Mouse (Mus musculus) megakaryocyte progenitor cell, adult 5-6 weeks (primary cell): ENCODE data around the gene Cdca8. TPM values are rescaled to one million over a fixed set of nuclear protein-coding genes. Genes with fewer than 3 reads are reported as not detected.
"Not testable (repeated sequence)": the region's sequence is repeated elsewhere in the genome, so short reads cannot be mapped to it uniquely, and the experiment has no call there.

Experiments
- ATAC-seq: replicated peaks from 2 replicates; pipeline ENCODE4 v1.8.0; 2016; ENCODE audit warnings: mild to moderate bottlenecking, moderate TSS enrichment, inconsistent platforms; ENCODE audit not compliant: poor library complexity
- total RNA-seq, 2 experiments: library from RNA; stranded (forward) in 1 of 2; stranded (reverse) in 1 of 2; fragments of 157-497, 149-512 nt in 1 of 2; fragments of 200-1000 nt in 1 of 2; gene quantifications; 2 replicates each; pipeline versions ENCODE4 v1.2.3 to v1.2.4; 2015 to 2017

Gene Cdca8
- total RNA-seq (2015), result 115 and 125 TPM in 2 replicates
- total RNA-seq (2017), result 121 and 137 TPM in 2 replicates

- not testable (repeated sequence) for ATAC-seq
Observed at GRCm38 (mm10) chr4:124939211-124939610, at the start of gene Cdca8. Cdca8 (minus strand) TSS chr4:124939311.

DNA sequence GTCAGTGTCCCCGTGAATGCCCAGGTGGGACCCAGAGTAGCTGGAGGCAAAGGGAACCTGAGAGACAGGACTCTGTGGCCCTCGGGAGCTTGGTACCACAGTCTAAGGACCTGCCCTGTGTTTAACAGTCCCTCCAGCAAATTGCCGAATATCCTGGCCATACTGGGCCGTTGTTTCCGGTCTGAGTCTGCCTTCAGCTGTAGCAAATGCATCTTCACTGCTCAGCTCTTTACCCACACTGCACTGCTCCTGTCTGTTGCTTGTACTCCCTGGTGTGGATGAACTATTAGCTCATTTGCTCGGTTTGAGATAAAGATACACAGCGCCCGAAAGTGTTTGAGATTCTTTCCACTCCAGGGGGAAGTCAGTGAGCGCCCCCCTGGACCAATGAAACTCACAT, 49.3 kb upstream of the Cdca8 start:
- ATAC-seq, result no peak

- ATAC-seq, result no peak
Observed at GRCm38 (mm10) chr4:124987711-124988097, 48.6 kb upstream of the Cdca8 start.

DNA sequence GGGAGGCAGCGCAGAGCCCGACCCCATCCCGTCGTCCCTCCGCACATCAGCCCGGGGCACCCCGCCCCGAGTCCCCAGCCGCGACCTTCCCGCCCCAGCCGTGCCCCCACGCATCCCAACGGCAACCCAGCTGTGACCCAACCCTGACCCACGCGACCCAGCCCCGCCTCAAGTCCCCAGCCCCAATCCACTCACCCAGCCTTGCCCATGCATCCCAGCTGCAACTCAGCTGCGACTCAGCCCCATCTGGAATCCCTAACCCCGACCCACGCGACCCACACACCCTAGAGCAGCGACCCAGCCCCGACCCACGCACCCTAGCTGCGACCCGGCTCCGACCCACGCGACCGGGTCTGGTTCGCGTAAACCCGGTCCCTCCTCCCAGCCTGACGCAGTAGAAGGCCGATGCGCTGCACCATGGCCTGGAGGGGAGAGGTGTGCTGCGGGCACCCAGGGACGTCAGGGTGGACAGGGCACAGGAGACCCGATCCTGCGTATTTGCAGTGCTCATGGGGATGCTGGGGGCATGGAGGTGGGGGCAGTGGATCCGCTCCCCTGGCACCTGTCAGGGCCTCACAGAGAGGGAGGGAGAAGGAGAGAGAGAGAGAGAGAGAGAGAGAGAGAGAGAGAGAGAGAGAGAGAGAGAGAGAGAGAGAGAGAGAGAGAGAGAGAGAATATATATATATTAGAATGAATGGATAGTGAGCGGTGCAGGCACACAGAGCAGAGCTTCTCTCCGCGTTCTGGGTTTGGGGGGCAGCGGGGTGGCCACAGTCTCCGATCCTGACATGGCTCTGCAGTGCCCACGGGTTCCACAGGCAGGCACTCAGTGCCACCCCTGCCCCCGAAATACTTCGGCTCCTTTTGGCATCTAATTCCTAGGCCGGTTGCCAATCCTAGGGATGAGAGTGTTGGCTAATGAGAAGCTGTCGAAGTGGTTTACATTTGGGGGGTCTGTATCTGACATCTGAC, 47.9 kb upstream of the Cdca8 start:
- ATAC-seq, result no peak

- ATAC-seq, result no peak
Observed at GRCm38 (mm10) chr4:124985671-124986602, 46.8 kb upstream of the Cdca8 start, which contains the start of gene Rspo1. Rspo1 (plus strand) TSS chr4:124986430.

DNA sequence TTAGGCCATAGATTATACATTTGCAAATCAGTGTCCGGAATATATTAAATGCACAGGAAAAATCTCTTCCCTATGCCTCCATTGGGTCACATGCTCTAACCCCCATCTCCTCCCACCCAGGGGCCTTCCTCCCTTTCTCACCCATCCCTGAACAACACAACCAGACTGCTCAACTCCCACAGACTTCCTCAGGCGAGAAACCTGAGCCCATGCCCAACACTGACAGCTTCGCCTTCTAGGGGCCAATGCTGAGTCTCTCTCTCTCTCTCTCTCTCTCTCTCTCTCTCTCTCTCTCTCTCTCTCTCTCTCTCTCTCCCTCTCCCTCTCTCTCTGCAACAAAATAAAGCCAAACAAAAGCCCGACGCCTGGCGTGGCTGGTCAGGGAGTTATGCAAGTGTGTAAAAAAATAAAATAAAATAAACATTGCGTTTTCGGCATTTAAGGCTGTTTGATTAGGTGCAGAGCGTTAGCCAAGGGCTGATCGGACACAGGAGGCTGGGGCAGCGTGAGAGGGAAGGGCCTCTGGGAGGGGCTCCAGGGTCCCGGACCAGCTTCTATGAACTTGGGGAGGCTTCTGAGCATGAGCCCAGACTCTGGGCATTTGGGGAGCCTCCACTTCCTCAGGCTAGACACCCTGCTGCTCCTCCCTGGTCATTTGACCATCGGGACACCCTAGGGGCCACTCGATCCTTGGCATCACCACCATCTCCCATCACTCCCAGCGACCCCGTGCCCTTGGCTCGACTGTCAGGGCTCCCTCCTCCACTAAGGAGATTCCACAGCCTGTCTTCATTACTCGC, 46.0 kb upstream of the Cdca8 start:
- ATAC-seq, result no peak

DNA sequence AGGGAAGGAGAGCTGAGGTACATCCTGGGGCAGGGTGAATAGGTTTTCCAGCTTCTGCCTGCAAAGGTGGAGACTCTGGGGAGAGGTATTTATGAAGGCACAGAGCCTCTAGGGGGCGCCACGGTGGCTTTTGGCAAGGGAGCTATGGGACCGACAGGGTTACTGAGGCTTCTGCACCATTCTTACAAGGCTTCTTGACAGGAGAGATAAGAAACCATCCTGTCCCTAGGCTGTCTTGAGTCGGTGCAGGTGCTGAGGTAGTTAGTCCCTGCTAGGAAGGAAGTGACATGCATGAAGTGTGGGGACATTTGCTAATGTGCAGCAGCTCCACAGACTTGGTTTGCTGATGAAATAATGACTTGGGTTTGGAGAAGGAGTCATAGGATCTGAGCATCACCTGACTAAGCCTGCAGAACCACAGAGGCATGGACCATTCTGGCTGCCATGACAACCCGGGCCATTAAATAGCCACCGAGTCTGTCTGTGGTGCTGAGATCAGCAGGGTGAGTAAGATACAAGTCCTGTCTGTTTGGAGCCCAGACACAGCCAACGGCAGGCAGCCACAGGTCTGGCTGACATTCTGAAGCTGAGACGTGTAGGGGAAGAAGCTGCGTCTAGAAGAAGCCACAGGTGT, 44.9 kb upstream of the Cdca8 start:
- peak; percentile 76 for ATAC-seq

GRCm38 (mm10) chr4:124978201-124978600, 39.1 kb upstream of the Cdca8 start:
- ATAC-seq, result no peak

- ATAC-seq, result no peak
Observed at GRCm38 (mm10) chr4:124973296-124973695, 34.2 kb upstream of the Cdca8 start.

DNA sequence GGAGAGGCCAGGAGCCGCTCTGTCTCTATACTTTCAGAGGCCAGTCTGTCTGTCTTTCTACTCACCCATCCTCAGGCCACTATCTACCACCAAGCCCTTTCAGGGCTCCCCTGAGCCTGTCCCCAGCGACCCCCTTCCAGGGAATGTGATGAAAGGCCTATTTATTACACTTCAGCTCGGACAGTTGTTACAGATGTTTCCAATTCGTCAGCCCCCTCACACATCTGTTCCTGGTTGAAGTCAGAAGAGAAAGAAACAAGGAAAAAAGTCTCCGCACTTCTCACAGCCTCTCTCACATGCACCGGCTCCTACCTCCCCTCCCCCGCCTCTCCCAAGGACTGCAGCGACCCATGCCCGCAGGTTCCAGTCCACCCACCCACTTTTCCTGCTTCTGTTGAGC, 33.2 kb upstream of the Cdca8 start:
- ATAC-seq, result no peak

DNA sequence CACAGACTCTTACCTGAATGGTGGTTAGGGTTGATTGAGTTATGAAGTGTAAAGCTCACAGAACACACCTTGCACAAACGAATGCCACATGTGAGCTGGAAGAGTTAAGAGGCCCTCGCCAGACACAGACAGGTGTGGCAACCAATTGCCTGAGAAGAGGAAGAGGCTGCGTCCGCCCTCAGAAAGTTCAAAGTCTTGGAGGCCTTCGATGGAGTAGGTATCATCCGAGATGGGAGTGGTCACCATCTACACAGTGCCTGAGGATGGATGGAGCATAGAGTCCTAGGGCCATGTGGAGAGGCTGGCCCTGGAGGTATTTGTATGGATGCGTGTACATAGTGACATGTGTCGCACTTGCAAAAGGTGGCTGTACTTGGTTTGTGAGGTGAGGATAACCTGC, 32.0 kb upstream of the Cdca8 start:
- no peak for ATAC-seq

- ATAC-seq, result no peak
Observed at GRCm38 (mm10) chr4:124970677-124971076, 31.6 kb upstream of the Cdca8 start.

- ATAC-seq, result no peak
Observed at GRCm38 (mm10) chr4:124970194-124970593, 31.1 kb upstream of the Cdca8 start.

DNA sequence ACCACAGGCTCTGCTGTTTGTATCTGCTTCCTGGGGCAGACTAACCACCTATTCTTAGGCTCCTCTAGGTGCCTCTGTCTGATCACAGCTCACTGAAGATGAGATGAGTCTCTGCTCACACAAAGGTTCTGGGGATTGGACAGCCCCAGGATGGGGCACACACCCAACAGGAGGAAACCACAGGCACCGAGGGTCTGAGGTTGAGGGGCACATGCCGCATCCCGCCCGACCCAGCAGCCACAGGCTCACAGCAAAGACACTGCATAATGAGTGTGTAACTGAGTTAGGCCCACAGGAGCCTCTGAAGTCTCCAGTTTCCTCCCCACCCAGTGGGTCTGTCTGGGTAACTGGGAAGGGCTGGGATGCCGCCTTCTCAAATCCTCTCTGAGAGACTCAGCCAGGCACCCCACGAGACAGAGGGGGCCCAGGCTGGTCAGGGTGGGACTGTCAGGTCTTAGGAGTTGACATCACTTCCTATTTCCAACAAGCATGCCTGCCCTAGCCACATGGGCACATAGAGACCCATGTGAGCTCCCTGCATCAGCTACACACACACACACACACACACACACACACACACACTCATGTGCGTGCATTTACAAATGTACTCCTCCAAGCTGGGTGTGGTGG, 30.2 kb upstream of the Cdca8 start:
- ATAC-seq, result peak; percentile 68

DNA sequence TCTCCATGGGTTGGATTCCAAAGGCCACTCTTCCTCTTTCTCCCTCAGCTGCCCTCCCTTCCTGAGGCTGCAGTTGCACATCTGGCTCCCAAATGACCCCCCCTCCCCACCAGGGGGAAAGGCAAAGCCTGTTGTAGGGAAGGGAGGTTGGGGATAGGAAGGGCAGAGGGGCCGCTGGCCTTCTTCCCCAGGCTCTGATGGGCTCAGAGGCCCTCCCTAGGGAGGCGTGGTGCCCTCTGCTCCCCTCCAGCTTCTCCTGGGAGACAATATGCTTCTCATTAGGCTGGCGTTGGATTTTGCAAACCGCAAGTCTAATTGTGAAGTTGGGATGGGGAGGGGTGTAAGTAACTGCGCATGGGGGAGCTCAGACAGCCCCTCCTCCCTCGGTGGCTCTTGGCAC, 29.6 kb upstream of the Cdca8 start:
- peak; percentile 23; the same call in 1 of the 2 replicates for ATAC-seq

DNA sequence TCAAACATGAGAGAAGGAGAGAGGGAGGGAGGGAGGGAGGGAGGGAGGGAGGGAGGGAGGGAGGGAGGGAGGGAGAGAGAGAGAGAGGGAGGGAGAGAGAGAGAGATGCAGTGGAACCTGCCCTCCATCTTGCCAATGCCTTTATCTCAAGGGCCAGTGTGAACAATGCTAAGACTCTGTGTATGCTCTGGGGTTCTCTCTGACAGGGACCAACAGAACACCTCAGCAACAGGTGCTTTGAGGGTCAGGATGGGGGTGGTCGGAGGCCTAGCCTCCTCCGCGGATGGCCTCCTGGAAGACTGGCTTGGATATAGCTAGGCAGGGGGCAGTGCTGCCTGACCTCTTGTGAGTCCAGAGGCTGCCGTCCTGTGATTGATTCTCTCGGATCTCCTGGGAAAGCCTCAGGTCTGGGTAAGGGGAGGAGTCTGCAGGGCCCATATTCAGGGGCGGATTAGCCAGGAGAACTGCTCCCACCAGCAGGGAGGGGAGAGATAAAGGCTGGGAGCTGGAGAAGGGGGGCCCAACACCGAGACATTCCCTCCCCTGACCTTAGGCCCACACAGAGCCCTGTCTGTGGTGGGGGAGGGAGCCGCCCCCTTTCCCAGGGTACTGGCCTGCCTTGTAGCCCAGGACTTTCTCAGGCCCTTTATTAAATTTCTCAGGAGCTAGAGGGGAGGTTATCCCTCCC, 25.9 kb upstream of the Cdca8 start:
- no peak for ATAC-seq

DNA sequence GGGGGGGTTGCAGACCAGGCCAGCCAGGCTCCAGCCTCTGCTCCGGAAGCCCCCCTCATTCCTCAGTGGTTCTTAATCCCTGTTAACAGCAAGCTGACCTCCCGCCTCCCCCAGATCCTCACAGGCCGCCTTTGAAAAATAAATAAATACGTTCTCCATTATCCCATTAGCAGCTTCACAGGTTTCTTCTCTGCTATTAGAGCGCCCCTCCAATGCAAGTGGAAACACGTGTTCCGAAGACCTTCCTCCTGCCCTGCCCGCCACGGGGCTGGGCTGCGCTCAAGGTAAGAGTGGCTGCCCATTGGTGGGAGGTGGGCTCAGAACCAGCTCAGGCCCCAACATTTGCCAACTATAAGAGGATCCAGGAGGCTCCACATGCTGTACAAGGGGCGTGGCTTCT, 23.5 kb upstream of the Cdca8 start:
- no peak for ATAC-seq

GRCm38 (mm10) chr4:124960940-124961339, 21.8 kb upstream of the Cdca8 start:
- ATAC-seq, result peak; percentile 79

DNA sequence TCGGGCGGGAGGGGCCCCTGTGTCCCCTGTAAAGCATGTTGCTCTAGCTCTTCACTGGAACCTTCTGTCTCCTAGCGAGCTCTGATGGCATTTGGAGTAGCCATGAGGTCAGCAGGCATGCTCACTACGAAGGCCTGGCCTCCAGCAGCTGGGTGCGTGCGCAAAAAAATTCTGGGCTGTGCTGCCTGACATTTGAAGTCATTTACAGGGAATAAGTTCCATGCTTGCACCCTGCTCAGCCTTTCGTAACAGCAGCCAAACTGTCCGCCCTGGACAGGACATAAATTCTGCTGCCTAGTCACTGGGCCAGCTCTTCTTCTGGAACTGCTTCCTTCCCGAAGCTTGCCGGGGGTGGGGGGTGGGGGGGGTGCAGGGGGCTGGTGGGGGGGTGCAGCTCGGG, 20.0 kb upstream of the Cdca8 start:
- no peak for ATAC-seq
